15 mouse cellular contexts compared by ENCODE assay signal in the genomic region with DNA sequence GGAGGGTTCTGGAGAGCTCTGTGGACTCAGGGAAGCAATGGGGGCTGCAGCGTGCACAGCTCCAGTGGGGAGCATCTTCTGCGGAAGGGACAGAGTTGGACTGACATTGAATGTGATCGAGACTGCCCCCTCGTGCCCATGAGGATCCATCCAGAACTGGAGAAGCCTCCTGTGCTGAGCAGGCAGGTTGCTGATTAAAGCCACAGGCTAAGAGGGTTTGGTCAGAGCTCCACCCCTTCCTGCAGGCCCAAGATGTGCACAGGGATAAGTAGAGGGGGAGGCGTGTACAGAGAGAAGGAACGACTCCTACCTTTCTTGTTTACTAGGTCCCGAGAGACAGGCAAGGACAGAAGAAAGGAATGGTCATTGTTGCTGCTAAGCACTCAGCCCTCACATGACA. TPM values are rescaled to one million over a fixed set of nuclear protein-coding genes. Genes with fewer than 3 reads are reported as not detected.
DNase-seq lines count a peak whose midpoint lies in the region; ATAC-seq lines count a peak whose summit lies in the region.
"Had no signal": no experiment of that assay in that cellular context is flagged by ENCODE, and none has a peak within 500 bp of the region (broad histone marks: within the 10 kb centered on the region; RNA-seq: fewer than 3 reads in every experiment).

No protein-coding gene starts in this region.

- H3K9ac ChIP-seq in hindbrain, embryonic 13.5 days: no peak overlapping the region
- H3K9ac ChIP-seq: forebrain, embryonic 15.5 days; liver, embryonic 15.5 days had no signal

- DNase-seq in urinary bladder, postnatal 14 days (ENCODE audit: low spot score): peak; percentile 41
- DNase-seq in urinary bladder, postnatal 25 days (ENCODE audit: low spot score): no peak
- DNase-seq in ZHBTc4 (ENCODE audit: low read depth, low spot score): peak; percentile 79
- peak; percentile 31 to 58 for DNase-seq in kidney, postnatal 4 days
- no peak for DNase-seq in left cerebral cortex, adult 9 months (ENCODE audit: low spot score in 2 of 2)
- no peak for DNase-seq in testis, postnatal 10 days (ENCODE audit: low spot score)
- DNase-seq: cerebellum, adult 11 months; heart, adult 2 months; heart, postnatal 10 days had no signal

- H3K4me2 ChIP-seq in hindbrain, embryonic 13.5 days: no peak overlapping the region
- H3K4me2 ChIP-seq: forebrain, embryonic 15.5 days; liver, embryonic 15.5 days had no signal

- ATAC-seq in hindbrain, embryonic 13.5 days (ENCODE audit: low FRiP score): no peak
- ATAC-seq: forebrain, embryonic 15.5 days; hindbrain, embryonic 16.5 days; midbrain, embryonic 16.5 days had no signal

- no peak overlapping the region for H3K27ac ChIP-seq in hindbrain, embryonic 13.5 days
- H3K27ac ChIP-seq: forebrain, embryonic 15.5 days; heart, adult 2 months; liver, embryonic 15.5 days; macrophage had no signal

- 86% methylated on average over 7 of the region's 7 CpGs for WGBS in hindbrain, embryonic 13.5 days

- no peaks in the 10 kb centered on the region for H3K27me3 ChIP-seq in hindbrain, embryonic 13.5 days
- H3K27me3 ChIP-seq: forebrain, embryonic 15.5 days; liver, embryonic 15.5 days had no signal

- H3K36me3 ChIP-seq in hindbrain, embryonic 13.5 days: peaks cover 100% of the 10 kb centered on the region

- no peak overlapping the region for H3K4me3 ChIP-seq in hindbrain, embryonic 13.5 days
- H3K4me3 ChIP-seq: forebrain, embryonic 15.5 days; heart, adult 2 months; liver, embryonic 15.5 days had no signal

- H3K4me1 ChIP-seq in hindbrain, embryonic 13.5 days (replicated peaks): no peaks in the 10 kb centered on the region
- H3K4me1 ChIP-seq: forebrain, embryonic 15.5 days had no signal

- H3K9me3 ChIP-seq in hindbrain, embryonic 13.5 days: no peaks in the 10 kb centered on the region
- H3K9me3 ChIP-seq: forebrain, embryonic 15.5 days; liver, embryonic 15.5 days had no signal

RNA-seq across cellular contexts. Expression of gene Kdm4a, which starts 41.4 kb away (rescaled TPM):
- polyA plus RNA-seq in hindbrain, embryonic 13.5 days (2015; fragmentation: Nextera tagmentation; extraction: Ambion mirVana): 52.0 and 55.1 TPM in 2 replicates

Comparison
In these comparisons a context has a peak if more than half of its experiments do, and no peak if none do; other contexts are left out.
1. DNase-seq: peak in urinary bladder, postnatal 14 days (single experiment), ZHBTc4 (single experiment) and kidney, postnatal 4 days (2 of 2); none in urinary bladder, postnatal 25 days (single experiment), left cerebral cortex, adult 9 months (0 of 2) and testis, postnatal 10 days (single experiment).